Mouse (Mus musculus): ENCODE measurements around the gene Upk3b.

Upk3b gene

GRCm38 (mm10) chr5:136038258-136039214 is at the start of gene Upk3b:
Gene Upk3b, plus strand, starts transcription at chr5:136038496.
- no peak for DNase-seq (ENCODE audit: low read depth, low spot score)

GRCm38 (mm10) chr5:135990601-135991000 is 47.7 kb upstream of the Upk3b start:
- no peak for DNase-seq (ENCODE audit: low read depth, low spot score)

DNA sequence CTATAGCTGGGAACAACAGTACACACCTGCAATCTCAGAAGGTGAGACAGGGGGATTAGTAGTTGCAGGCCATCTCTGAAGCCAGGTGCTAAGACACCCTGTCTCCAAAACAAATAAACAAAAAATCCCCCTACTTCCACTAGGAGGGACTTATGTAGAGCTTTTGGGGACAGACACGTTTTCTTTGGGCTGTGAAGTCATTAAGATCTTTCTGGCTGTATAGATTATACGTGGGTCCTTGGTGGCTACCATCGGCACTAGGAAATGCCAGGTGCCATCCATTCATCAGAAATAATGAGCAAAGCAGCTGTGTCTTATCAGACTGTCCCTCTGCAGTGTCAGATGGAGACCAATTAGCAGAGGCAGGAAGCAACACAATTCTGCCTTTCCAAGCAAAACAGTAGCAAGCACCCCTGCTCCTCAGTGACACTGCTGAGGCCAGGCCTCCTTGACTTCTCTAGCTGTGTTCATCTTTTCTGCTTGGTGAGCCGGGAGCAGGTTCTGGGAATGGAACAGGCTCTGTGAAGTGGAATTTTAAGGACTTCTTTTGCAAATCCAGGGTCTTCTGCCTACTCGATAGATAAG is 44.8 kb upstream of the Upk3b start:
- DNase-seq (ENCODE audit: low read depth, low spot score): no peak

DNA sequence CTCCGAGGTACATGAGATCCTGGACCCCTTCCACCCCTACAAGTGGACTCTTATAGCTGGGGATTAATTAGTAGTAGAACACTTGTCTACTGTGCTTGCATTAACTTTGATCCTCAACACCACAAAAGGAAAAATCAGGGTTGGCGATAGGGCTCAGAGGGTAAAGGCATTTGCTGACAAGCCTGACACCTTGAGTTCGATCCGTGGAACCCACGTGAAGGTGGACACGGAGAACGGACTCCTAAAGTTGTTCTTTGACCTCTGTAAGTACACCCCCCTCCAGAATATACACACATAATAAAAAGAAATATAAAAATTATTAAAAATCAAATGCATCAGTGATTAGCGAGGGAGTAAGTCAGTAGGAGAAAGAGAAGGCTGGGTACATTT is 44.0 kb upstream of the Upk3b start:
- no peak for DNase-seq (ENCODE audit: low read depth, low spot score)

DNA sequence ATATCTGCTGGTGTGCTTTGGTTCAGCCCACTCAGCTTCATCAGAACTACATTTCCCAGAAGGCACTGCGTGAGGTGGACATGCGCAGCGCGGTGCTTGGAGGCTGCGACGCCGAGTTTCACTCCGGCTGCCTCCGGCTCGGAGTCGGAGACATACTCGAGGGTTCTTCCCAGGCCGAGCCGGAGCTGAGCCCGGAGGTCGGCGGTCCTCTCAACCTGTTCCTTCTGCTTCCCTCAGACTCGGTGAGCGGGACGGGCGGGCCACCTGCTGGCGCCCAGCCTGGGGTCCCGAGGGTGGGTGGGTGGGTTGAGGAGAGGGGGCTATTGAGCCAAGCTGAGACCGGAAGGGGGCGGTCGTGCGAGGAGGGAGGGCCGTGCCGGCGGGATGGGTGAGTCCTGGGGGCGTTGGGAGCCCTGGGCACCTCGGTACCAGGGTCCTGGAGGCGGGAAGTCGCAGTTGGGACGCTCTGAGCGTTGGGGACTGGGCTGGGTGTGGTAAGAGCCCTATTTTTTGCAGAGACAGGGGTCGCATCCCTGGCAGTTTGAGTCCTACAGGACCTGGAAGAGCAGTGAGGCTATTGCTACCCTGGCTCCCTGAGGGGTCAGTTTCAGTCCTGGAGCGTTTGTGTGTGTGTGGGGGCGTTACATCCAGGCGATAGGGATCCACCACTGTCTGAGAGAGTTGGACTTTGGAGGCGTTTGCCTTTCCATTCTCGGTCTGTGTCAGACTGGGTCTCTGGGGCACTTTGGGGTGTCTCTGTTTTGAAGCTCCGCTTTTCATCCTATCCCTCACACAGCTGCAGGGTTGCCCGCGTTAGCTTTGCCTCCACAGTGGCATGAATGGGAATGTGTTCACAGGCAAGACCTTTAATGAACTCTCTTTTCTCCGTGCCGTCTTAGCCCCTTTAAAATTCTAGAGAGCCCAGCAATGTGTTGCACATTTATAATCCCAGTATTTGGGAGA is 43.3 kb upstream of the Upk3b start, which contains the start of gene Dtx2:
Gene Dtx2, plus strand, starts transcription at position 76 of the 963 bp plus-strand sequence.
- peak; percentile 93 for DNase-seq (ENCODE audit: low read depth, low spot score)

DNA sequence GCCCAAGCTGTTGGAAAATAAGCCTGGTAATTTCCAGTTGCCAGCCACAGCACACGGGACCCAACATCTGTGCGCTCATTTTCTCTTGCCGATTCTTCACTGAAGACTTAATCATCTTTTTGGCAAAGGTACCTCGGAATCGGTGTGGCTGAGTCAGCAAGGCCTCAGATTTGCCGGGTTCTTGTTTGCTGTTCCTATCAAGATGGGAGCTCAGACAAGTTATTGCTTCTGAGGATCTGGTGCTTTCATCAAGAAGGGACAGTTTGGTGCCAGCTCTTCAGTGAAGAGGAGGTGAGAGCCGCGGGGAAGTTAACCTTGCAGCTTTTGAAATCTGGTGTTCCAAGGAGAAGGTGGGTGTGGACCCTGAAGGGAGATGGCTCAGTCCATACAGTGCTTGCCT is 42.1 kb upstream of the Upk3b start:
- peak; percentile 71 for DNase-seq (ENCODE audit: low read depth, low spot score)

DNA sequence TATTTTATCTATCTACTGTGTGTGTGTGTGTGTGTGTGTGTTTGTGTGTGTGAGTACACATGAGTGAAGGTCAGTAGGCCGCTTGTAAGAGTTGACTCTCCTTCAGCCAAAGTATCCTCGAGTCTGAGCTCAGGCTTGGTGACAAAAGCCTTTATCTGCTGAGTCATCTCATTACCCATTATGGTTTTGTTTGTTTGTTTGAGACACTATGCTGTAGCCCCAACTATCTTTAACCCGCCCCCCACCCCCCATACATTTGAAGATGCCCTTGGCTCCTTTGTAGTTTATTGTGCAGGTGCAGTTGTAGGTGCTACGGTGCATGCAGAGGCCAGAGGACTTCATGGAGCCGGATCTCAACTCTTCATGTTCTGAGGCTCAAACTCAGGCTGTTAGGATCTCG is 37.1 kb upstream of the Upk3b start:
- DNase-seq (ENCODE audit: low read depth, low spot score): no peak

DNA sequence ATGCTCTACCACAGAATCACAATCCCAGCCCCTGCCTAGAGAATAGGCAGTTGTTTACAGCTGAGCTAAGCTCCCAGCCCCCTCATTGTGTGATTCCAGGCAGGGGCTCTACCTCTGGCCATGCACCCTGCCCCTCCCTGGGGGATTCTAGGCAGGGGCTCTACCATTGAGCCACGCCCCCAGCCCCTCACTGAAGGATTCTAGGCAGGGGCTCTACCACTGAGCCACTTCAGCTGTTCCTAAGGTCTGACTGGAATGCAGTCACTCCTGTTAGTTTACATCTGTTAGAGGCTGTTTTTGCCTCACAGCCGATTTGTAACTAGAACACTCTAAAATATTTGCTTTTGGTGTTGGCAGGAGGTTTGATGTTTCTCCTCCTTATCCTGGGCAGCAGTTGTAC is 36.0 kb upstream of the Upk3b start:
- no peak for DNase-seq (ENCODE audit: low read depth, low spot score)

- no peak for DNase-seq (ENCODE audit: low read depth, low spot score)
These were observed 35.5 kb upstream of the Upk3b start for GRCm38 (mm10) chr5:136002751-136003151.

- DNase-seq (ENCODE audit: low read depth, low spot score): no peak
These were observed 33.8 kb upstream of the Upk3b start for GRCm38 (mm10) chr5:136004537-136004936.

- DNase-seq (ENCODE audit: low read depth, low spot score): peak; percentile 63
These were observed 30.6 kb upstream of the Upk3b start for GRCm38 (mm10) chr5:136007745-136008144.

DNA sequence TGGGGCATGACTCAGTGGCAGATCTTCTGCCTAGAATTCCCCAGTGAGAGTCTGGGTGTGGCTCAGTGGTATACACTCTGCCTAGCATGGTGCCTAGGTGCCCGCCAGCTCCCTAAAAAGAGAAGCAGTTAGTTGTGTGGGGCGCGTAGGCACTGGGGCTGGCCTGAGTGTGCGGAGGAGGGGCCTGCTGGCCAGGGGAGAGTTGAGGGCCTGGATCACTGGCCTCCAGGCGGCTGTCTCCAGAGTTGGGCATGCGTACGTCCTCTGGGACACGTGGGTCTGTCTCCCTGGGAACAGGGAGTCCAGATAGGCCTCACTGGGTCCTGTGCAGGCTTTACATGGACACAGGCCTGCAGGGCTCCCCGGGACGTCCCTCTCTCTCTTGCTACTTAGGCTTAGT is 23.4 kb upstream of the Upk3b start:
- DNase-seq (ENCODE audit: low read depth, low spot score): peak; percentile 49

- DNase-seq (ENCODE audit: low read depth, low spot score): peak; percentile 34
These were observed 22.7 kb upstream of the Upk3b start for GRCm38 (mm10) chr5:136015586-136015985.

GRCm38 (mm10) chr5:136016014-136016876 is 22.1 kb upstream of the Upk3b start:
- peak; percentile 38 for DNase-seq (ENCODE audit: low read depth, low spot score)

GRCm38 (mm10) chr5:136017262-136017661 is 21.0 kb upstream of the Upk3b start:
- DNase-seq (ENCODE audit: low read depth, low spot score): peak; percentile 27

DNA sequence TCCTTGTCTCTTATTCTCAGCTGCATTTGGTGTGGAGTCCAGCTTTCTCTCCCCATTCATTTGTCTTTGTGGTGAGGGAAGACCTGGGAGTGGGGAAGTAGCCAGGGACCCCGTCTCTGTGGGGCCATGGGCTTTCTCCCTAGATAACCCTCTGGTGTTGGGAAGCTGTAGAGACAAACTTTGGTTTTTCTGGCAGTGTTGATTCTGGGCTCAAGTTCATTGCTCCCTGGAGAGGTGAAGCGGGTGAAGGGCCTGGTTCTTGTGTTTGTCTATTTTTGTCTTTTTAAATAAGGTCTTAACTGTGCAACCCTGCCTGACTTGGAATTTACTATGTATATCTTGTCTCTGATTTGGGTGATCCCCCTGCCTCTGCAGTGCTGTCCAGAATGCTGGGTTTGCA is 19.6 kb upstream of the Upk3b start:
- DNase-seq (ENCODE audit: low read depth, low spot score): no peak

DNA sequence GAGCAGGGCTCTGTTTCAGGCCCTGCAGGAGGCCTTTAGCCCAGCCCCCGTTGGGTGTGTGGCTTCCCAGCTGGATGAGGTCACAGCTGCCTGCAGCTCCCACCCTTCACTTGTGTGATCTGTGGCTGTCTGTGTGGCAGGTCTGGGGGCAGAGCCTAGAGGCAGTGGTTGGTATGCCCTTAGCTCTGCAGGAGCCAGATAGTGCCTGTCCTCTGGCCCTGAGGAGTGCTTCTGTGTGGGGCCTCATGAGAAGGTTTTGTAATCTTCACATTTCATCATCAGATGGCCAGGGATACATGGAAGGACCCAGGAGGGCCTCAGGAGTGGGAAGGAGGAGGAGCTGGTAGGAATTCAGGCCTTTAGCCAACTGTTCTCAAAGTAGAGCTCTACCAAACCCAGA is 18.4 kb upstream of the Upk3b start:
- DNase-seq (ENCODE audit: low read depth, low spot score): peak; percentile 47

GRCm38 (mm10) chr5:136025712-136026111 is 12.6 kb upstream of the Upk3b start:
- no peak for DNase-seq (ENCODE audit: low read depth, low spot score)

- no peak for DNase-seq (ENCODE audit: low read depth, low spot score)
These were observed 11.4 kb upstream of the Upk3b start for GRCm38 (mm10) chr5:136026859-136027258.

GRCm38 (mm10) chr5:136027612-136028311 is 10.5 kb upstream of the Upk3b start:
- no peak for DNase-seq (ENCODE audit: low read depth, low spot score)
